Mouse (Mus musculus): Measurements from ENCODE around the gene Capn2.

Gene Capn2

DNA sequence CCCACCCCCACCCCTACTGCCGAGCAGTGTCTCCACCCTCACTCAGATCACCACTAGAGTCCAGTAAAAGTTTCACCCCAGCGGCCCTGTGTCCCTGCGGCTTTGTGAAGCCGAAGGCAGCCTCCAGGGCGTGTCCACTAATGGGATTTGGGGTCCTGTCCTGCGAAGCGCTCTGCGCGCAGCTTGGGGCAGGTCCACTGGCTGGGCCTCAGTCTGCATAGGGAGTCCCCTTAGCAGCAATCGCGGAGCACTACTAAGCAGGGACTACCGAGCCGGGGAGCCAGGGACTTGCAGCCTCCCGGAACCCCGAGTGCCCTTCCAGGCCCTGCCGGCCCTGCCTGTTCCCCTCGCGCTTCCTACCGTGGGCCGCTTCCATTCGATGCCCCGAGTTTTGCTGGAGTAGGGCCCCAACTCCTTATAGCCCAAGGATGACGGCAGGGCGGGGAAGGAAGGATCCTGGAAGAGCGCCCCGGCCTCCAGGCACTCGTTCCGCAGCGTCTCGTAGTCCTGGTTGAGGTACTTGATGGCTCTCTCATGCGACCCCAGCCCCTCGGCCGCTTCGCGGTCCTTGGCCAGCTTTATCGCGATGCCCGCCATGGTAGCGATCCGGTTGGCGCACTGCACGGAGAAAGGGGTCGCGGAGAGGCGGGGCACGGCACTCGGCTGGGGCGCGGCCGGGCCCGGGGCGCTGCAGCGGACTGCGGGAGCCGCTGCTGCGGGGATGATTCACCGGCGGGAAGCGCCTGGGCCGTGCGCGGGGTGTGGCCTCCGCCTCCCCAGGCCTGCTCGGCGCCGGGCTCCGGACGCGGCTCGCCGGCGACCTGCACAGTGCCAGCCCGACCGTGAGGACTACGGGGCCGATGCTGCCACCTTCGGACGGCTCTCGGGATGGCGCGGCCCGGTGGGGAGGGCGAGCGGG is at the start of gene Capn2:
TSS of gene Capn2 (minus strand) at position 851 of the 919 bp plus-strand sequence.
- CTCF ChIA-PET, result interaction anchor here (0.6 kb wide), 1 partner anchor 113 kb away, joined by 4 read pairs; no protein-coding TSS in a partner anchor

DNA sequence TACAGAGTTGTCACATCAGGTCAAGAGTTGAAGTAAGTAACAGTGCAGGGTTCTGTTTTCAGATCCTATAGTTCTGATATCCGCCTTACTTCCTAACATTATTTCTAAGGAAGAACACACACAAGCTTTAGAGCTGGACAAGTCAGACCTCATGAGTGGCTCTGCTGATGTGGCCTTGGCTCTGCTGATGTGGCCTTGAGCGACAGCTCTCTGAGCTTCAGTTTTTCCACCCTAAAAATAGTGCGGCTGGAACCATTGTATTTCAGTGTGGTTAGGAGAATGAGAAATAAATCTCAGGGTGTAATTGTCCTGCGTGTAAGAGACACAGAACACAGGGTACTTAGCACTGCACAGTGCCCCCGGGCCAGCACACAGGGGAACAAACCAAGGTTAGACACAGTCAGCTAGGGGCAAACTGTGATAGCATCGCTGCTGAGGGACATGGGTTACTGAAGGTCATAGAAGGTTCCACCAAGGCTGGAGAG is 48.0 kb upstream of the Capn2 start:
- CTCF ChIA-PET, result no interaction called here

DNA sequence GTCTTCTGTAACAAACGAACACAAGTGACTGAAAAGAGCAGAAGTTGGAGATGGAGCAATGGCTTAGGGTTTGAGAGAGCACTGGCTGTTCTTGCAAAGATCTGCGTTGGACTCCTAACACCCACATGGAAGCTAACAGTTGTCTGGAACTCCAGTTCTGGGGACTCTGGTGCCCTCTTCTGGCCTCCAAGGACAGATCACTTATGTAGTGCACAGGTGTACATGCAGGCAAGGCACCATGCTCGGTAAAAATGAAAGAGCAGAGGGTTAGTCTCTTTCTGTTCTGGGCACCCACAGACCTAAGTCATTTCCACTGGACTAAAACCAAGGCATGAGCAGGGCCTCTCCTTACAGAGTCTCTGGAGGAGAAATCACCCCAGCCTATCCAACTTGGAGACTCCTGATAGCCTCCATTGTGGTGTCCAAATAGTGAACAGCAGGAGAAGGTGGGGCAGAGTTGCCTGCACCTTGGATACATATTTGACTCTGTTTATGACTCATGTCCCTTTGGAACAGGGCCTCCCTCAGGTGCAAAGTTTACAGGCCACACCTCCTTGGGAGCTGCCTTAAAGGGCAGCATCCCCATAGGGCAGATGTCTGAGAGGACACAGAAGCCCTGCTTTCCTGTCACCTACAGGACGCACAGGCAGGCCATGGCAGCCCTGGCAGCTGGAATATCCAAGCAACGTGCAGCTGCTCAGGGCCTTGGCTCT is 47.2 kb upstream of the Capn2 start, which contains the start of gene Capn8:
TSS of gene Capn8 (plus strand) at position 600 of the 713 bp plus-strand sequence.
- CTCF ChIA-PET, result no interaction called here

DNA sequence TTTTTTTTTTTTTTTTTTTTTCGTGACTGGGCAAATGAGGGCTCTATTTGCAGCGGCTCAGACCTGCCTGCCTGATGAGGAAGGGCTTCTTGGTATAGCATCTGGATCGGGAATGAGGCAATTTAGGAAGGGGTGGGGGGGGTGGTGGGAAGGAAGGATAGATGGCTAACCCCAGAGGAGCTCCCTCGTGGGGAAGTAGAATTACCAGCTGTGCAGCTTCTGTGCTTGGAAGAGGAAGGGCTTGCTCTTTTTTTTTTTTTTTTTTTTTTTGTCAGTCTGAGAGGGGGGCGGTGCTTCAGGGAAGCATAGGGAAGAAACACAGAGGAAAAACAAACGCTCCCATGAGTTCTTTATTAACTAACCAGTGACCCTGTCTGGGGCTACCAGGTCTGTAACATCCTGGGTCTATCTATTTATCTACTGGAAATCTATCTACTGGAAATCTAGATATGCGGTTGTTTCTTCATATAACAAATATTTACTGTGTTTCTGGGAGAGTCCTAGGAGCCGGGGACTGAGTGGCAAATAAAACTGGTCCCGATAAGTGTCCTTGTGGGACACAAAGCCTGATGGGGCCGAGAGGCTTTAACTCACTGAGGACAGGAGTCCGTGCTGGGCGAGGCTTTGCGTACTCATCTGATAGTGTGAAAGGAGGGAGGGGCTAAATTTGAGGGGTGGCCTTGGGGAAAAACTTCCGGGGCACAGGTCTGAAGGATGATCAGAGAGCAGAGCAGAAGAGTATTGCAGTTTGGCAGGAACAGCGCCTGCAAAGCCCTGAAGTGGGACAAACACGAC is 45.4 kb upstream of the Capn2 start:
- CTCF ChIA-PET, result interaction anchor here (0.6 kb wide), 1 partner anchor 179 kb away, joined by 3 read pairs; no protein-coding TSS in a partner anchor

DNA sequence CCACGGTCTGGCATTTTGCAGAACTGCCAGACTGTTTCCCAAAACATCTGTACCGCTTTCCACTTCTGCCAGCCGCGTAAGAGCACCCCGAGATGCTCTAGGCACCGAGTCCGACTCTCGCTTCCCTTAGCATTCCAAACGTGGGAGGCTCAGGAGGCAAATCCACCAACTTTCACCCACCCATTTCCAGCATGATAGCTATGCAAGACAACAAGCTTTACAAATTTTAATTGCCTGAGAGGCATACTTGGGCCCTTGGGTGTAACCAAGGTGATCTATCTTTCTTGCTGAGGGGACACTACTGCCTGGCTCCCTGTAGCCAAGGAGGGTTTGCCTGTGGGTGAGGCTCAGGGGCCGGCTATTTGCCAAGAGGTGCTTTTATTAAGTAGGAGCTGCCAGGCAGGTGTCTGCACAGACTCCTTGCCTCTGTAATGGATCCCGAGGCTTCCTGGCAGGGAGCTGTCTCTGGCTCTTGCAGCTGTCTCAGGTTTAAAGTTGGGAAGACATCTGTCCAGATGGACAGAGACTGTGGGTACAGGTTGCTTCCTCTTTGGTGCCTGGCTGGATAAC is 44.6 kb upstream of the Capn2 start:
- CTCF ChIA-PET, result interaction anchor here (0.6 kb wide), 1 partner anchor 179 kb away, joined by 3 read pairs; no protein-coding TSS in a partner anchor

DNA sequence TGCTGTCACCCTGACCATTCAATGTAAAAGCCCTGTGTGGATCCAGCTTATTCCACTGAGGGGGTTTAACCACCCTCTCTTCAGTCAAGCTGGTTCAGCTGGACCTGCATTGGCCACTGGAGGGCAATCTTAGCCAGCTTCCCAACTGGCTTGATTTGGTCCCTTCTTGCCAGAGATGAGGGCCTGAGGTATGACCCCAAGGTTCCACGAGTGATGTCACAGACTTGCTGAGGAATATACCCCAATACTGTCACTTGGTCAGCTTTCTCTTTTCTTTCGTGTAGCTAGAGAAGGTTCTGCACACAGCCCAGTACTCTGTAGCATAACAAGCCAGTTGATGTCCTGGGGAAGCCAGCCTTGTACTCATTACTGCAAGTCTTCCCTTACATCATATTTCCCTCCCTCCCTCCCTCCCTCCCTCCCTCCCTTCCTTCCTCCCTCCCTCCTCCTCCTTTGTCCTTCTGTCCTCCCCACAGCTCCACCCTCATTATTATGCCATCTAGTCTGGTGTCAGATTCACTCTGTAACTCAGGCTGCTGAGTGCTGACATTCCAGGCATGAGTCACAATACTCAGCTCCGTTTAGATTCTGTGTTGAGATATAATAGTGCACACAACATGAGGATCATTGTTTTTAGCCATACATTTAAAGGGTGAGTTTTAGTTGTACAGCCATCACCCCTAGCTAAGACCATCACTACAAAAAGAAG is 43.1 kb upstream of the Capn2 start:
- CTCF ChIA-PET, result interaction anchor here (0.6 kb wide), 1 partner anchor 18 kb away, joined by 13 read pairs; no protein-coding TSS in a partner anchor

GRCm38 (mm10) chr1:182559530-182559929 is 42.1 kb upstream of the Capn2 start:
- CTCF ChIA-PET, result interaction anchor here (0.7 kb wide), 1 partner anchor 422 kb away, joined by 9 read pairs; no protein-coding TSS in a partner anchor

DNA sequence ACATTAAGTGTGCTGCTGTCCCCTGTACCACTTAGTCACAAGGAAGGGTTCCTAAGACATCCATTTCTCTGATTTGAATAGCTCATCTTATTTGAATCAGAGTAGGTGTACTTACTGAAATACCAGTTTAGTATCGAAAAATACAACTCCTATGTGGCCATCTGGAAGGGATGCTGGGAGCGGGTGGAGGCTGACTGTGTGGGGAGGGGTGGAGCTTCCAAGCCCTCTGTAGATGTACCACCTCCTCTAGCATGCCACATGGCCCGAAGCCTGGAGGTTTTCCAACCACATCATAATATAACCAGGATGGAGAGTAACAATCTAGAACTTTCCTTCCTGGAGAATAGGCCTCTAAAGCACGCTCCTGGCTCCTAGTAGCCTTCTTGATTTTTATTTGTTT is 40.9 kb upstream of the Capn2 start:
- CTCF ChIA-PET, result no interaction called here

DNA sequence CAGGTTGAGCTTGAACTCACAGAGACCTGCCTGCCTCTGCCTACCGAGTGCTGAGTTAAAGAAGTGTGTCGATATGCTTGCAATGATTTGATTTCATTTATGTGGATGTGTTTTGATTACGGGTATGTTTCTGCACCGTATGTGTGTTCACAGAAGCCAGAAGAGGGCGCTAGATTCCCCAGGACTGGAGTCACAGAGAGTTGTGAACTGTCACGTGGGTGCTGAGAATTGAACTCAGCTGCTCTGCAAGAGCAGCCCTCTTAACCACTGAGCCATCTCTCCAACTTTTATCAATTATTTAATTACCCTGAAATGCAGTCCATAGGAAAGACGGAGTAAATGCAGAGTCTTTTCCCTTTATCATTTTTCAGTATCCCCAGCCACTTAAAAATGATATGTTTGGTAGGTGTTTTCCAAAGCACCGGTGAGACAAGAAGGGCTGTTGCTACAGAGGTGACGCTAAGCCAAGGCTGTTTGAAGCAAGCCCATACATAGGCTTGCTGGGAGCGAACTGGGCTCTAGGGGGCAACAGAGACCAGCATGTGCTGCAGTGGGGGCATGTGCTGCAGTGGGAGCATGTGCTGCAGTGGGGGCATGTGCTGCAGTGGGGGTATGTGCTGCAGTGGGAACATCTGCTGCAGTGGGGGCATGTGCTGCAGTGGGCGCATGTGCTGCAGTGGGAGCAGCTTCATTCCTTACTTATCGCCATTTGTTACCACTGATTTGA is 36.4 kb upstream of the Capn2 start:
- CTCF ChIA-PET, result interaction anchor here (0.6 kb wide), 1 partner anchor 1108 kb away, joined by 3 read pairs; no protein-coding TSS in a partner anchor

GRCm38 (mm10) chr1:182550761-182551160 is 33.4 kb upstream of the Capn2 start:
- CTCF ChIA-PET, result interaction anchor here (0.8 kb wide), 1 partner anchor 844 kb away, joined by 4 read pairs; no protein-coding TSS in a partner anchor

- CTCF ChIA-PET, result no interaction called here
Observed at GRCm38 (mm10) chr1:182543906-182544305, 26.5 kb upstream of the Capn2 start.

DNA sequence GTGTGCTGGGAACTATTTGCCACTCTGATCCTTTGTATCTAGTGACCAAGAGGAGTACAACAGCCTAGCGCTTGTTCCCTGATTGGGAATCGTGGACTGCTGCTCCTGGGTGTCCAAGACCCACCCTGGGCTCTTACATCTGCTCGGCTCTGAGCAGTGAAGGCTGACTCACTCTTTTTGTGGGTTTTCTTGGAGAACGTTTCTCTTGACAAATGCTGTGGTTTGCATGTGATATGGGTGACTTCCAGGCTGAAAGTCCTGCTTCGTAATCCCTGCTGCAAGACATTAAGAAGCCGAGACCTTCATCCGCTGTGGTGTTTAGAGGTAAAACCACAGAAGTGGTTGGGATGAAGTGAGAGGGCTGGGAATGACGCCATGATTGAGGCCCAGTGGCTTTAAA is 25.7 kb upstream of the Capn2 start:
- CTCF ChIA-PET, result no interaction called here

DNA sequence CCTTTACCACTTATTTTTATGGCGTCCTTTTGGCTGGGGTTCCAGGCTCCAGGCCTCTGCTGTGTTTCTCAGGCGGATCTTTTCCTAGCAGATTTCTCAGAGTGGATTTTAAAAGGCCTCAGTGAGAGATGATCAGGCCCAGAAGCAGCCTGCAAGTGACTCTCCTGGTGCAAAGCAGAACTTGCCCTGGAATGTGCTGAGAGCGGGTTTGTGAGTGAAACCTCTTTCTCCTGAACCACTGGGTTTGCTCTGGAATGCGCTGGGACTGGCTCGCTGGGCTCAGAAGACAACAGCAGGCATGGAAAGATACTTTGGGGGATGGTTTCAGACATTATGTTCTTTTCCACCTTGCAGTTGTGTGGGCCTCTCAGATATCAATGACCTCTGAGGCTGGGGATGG is 24.7 kb upstream of the Capn2 start:
- CTCF ChIA-PET, result no interaction called here

DNA sequence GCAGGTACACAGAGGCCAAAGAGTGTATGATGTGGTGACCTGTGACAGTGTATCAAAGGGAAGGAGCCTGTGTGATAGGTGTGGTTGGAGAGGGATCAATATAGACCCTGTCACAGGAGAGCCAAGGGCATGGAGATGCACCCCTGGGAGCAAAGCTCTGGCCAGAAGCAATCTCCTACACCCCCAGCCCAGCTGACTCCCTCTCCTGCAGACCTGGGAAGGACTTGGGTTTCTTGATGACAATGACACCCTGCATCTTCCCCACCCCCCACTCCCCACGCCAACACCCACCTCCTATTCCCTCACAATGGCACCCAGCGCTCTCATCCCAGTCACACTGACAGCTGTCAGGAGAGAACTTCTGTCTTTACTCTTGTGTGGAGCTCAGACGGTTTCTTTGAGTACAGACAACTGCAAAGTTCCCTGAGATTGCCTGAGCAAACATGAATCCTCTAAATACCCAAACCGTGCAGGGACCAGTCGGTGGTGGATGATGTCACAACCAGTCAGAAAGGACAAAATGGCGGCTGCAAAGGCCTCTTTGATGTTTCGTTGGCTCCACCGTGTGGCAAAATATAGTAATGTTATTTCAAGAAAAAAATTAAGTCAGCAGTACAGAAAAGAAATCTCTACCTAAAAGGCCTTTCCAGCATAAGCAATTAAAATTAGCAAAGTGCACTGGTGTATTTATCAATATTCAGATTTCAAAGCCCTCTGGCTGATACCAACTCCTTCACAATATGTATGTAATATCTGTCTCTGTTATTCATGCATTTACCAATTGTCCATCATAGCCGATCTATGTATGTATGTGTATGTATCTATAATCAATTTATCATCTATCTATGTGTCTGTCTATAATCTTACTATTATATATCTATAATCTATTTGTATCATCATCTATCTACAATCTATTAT is 21.9 kb upstream of the Capn2 start:
- CTCF ChIA-PET, result interaction anchor here (0.6 to 1.7 kb wide), 3 partner anchors 49 to 155 kb away, joined by 3 to 6 read pairs (median 5); no protein-coding TSS in a partner anchor

- CTCF ChIA-PET, result no interaction called here
Observed at GRCm38 (mm10) chr1:182535080-182535481, 17.7 kb upstream of the Capn2 start.

GRCm38 (mm10) chr1:182533583-182533982 is 16.2 kb upstream of the Capn2 start:
- CTCF ChIA-PET, result no interaction called here

- CTCF ChIA-PET, result interaction anchor here (1.3 to 1.4 kb wide), 2 partner anchors 9 to 39 kb away, joined by 3 to 5 read pairs; no protein-coding TSS in a partner anchor
Observed at GRCm38 (mm10) chr1:182527921-182528858, 10.8 kb upstream of the Capn2 start.
